Mouse (Mus musculus) limb, embryonic 13.5 days (tissue): ENCODE measurements around the gene Ngdn. TPM values are rescaled to one million over a fixed set of nuclear protein-coding genes. Genes with fewer than 3 reads are reported as not detected.
"Not testable (repeated sequence)": the region's sequence is repeated elsewhere in the genome, so short reads cannot be mapped to it uniquely, and the experiment has no call there.

ENCODE experiments used
- ATAC-seq: fragments of 200-750 bp; cut with Nextera tagmentation; 2 replicates; pipeline ENCODE4 v1.8.0; 2017; ENCODE audit warnings: low read depth, moderate number of reproducible peaks, moderate TSS enrichment; ENCODE audit not compliant: low FRiP score
- H3K27ac ChIP-seq: fragments of 300-500 bp; sonication (generic); 2 replicates; pipeline ENCODE4 v1.5.1; 2015; ENCODE audit warnings: inconsistent platforms, mild to moderate bottlenecking, moderate library complexity
- H3K27me3 ChIP-seq: fragments of 300-500 bp; sonication (generic); 2 replicates; pipeline ENCODE4 v1.6.1; 2015; ENCODE audit warnings: mild to moderate bottlenecking, inconsistent platforms
- H3K36me3 ChIP-seq: fragments of 300-500 bp; sonication (generic); 2 replicates; pipeline ENCODE4 v1.6.1; 2015; ENCODE audit warnings: inconsistent platforms, mild to moderate bottlenecking, moderate library complexity
- H3K4me1 ChIP-seq: fragments of 300-500 bp; sonication (generic); 2 replicates; pipeline ENCODE4 v1.6.1; 2015; ENCODE audit warnings: inconsistent platforms
- H3K4me2 ChIP-seq: fragments of 300-500 bp; sonication (generic); replicated peaks from 2 replicates; pipeline ENCODE4 v1.6.1; 2015; ENCODE audit warnings: inconsistent platforms, mild to moderate bottlenecking, moderate library complexity
- H3K4me3 ChIP-seq: fragments of 300-500 bp; sonication (generic); 2 replicates; pipeline ENCODE4 v1.5.1; 2015; ENCODE audit warnings: moderate library complexity, mild to moderate bottlenecking, inconsistent platforms
- H3K9ac ChIP-seq: fragments of 300-500 bp; sonication (generic); 2 replicates; pipeline ENCODE4 v1.6.1; 2015; ENCODE audit warnings: mild to moderate bottlenecking, inconsistent platforms
- H3K9me3 ChIP-seq: fragments of 300-500 bp; sonication (generic); 2 replicates; pipeline ENCODE4 v1.6.1; 2016; ENCODE audit warnings: inconsistent platforms
- WGBS: fragments of 180-500 bp; shearing (Covaris S2); methylation state at CpG from one replicate; pipeline ENCODE4 v1.1.7; 2015; 5-methylcytosine and 5-hydroxymethylcytosine counted together
- polyA plus RNA-seq: library from polyadenylated mRNA; unstranded; fragments of >200 nt; fragmentation: Nextera tagmentation; extraction: Ambion mirVana; gene quantifications from 2 replicates; pipeline ENCODE4 v1.2.1, GENCODE M21; 2015

Gene Ngdn
- polyA plus RNA-seq, 1 experiment from 2014 or later, result 88.1 TPM

GRCm38 (mm10) chr14:55015767-55016111 lies 485 bp downstream of the Ngdn start:
- H3K27me3 ChIP-seq, result no peaks in the 10 kb centered on the region
- no peaks in the 10 kb centered on the region for H3K9me3 ChIP-seq
- H3K4me3 ChIP-seq, result peak overlapping the region; percentile 82
- peak overlapping the region; percentile 81 for H3K9ac ChIP-seq
- H3K4me2 ChIP-seq, result peak overlapping the region; percentile 71
- no peak for ATAC-seq
- peaks cover 25% of the 10 kb centered on the region for H3K36me3 ChIP-seq
- peaks cover 11% of the 10 kb centered on the region for H3K4me1 ChIP-seq
- under 1% methylated on average over 17 of the region's 17 CpGs for WGBS
- H3K27ac ChIP-seq, result peak overlapping the region; percentile 65; the same call in 1 of the 2 replicates

DNA sequence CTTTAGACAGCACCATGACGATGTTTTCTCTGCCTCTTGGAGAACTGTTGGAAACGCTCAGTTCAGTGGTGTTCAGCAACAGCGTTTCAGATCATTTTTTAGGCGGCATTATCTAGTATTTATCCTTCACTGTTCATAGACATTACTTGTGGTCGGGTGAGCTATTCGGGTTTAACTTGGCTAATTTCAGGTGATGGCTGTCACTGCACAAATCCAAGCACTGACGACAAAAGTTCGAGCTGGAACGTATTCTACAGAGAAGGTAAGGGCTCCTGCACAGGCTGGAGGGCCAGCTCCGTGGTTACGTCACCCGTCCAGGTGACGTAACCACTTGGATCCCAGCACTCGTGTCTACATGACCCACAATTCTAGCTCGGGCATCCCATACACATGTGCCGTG lies 1.6 kb downstream of the Ngdn start:
- ATAC-seq, result no peak
- WGBS, result 92% methylated on average over 16 of the region's 16 CpGs
- no peak overlapping the region for H3K27ac ChIP-seq

DNA sequence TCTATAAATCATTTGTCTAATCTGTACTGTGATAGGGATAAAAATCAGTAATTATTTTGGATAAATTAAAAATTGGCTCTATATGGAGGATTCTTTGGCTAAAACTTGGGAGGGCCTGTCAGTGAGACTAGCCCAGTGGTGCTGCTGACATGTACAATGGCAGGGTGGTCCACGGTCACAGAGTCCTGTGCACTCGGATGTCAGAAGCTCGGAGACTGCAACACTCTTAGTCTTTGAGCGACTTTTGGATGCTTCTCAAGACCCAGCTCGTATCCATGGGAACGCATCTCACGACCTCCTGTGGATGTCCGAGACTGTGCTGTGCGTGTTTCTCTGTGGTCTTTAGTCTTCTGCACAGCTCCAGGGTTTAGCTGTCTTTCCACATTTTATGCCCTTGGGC lies 5.1 kb downstream of the Ngdn start:
- Histone ChIP-seq H3K27me3 (no peaks in the 10 kb centered on the region), H3K4me2 (no peak overlapping the region), H3K9me3 (no peaks in the 10 kb centered on the region), H3K4me3 (no peak overlapping the region), H3K36me3 (peaks cover 69% of the 10 kb centered on the region), H3K9ac (no peak overlapping the region), H3K27ac (no peak overlapping the region), H3K4me1 (peaks cover 11% of the 10 kb centered on the region)
- ATAC-seq, result no peak
- WGBS, result 91% methylated on average over 9 of the region's 9 CpGs

More for the DNA sequence above, 1.6 kb downstream of the Ngdn start:
- Histone ChIP-seq H3K9ac (no peak overlapping the region), H3K36me3 (peaks cover 36% of the 10 kb centered on the region), H3K4me2 (no peak overlapping the region), H3K27me3 (no peaks in the 10 kb centered on the region), H3K9me3 (no peaks in the 10 kb centered on the region), H3K4me1 (peaks cover 11% of the 10 kb centered on the region), H3K4me3 (no peak overlapping the region)

DNA sequence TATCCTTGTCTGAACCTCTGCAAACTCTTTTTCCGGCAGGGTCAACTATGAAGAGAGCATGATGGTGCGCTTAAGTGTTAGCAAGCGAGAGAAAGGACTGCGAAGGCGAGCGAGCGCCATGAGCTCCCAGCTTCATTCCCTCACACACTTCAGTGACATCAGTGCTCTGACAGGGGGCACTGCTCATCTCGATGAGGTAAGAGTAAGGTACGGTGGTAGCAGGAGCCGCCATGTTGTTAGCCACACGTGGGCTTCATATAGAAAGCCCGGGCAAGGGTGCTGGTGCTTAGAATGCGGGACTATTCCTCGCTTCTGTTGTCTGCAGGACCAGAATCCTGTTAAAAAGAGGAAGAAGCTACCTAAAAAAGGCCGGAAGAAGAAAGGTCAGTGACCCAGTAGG lies 7.8 kb downstream of the Ngdn start:
- Histone ChIP-seq H3K4me2 (no peak overlapping the region), H3K9me3 (no peaks in the 10 kb centered on the region), H3K27me3 (no peaks in the 10 kb centered on the region), H3K36me3 (peaks cover 63% of the 10 kb centered on the region), H3K9ac (no peak overlapping the region), H3K4me1 (peaks cover 8% of the 10 kb centered on the region), H3K27ac (no peak overlapping the region), H3K4me3 (no peak overlapping the region)
- 94% methylated on average over 15 of the region's 15 CpGs for WGBS
- no peak for ATAC-seq

- no peaks in the 10 kb centered on the region for H3K27me3 ChIP-seq
- ATAC-seq, result no peak
- WGBS, result 60% methylated on average over 7 of the region's 7 CpGs
- H3K36me3 ChIP-seq, result peaks cover 59% of the 10 kb centered on the region
- no peak overlapping the region for H3K4me3 ChIP-seq
- H3K4me2 ChIP-seq, result no peak overlapping the region
- H3K9ac ChIP-seq, result no peak overlapping the region
- no peak overlapping the region for H3K27ac ChIP-seq
- no peaks in the 10 kb centered on the region for H3K9me3 ChIP-seq
- peaks cover 20% of the 10 kb centered on the region for H3K4me1 ChIP-seq
Observed at GRCm38 (mm10) chr14:55024236-55024635, 9.0 kb downstream of the Ngdn start.

DNA sequence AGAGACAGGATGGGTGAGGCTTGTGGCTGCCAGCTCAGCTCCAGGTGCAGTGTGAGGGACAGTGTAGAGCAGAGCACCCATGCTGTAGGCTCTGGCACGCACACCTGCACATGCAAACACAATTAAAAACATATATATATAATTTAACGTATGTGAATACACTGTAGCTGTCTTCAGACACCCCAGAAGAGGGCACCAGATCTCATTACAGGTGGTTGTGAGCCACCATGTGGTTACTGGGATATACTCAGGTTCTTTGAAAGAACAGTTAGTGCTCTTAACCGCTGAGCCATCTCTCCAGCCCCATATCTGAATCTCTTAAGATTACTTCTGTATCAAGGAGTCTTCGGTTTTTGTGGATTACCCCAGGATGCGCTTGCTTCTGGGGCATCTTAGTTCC lies 10.3 kb downstream of the Ngdn start:
- no peak overlapping the region for H3K27ac ChIP-seq
- H3K9ac ChIP-seq, result no peak overlapping the region
- H3K4me3 ChIP-seq, result no peak overlapping the region
- no peaks in the 10 kb centered on the region for H3K9me3 ChIP-seq
- 74% methylated on average over 5 of the region's 5 CpGs for WGBS
- peaks cover 20% of the 10 kb centered on the region for H3K4me1 ChIP-seq
- H3K27me3 ChIP-seq, result no peaks in the 10 kb centered on the region
- H3K4me2 ChIP-seq, result no peak overlapping the region
- ATAC-seq, result no peak
- peaks cover 52% of the 10 kb centered on the region for H3K36me3 ChIP-seq

- no peak overlapping the region for H3K9ac ChIP-seq
- peaks cover 20% of the 10 kb centered on the region for H3K4me1 ChIP-seq
- H3K36me3 ChIP-seq, result peaks cover 35% of the 10 kb centered on the region
- H3K27me3 ChIP-seq, result no peaks in the 10 kb centered on the region
- H3K4me2 ChIP-seq, result no peak overlapping the region
- no peaks in the 10 kb centered on the region for H3K9me3 ChIP-seq
- no peak overlapping the region for H3K4me3 ChIP-seq
- no peak for ATAC-seq
- 24% methylated on average over 5 of the region's 5 CpGs for WGBS
- no peak overlapping the region for H3K27ac ChIP-seq
Observed at GRCm38 (mm10) chr14:55027251-55027650, 12.0 kb downstream of the Ngdn start.

GRCm38 (mm10) chr14:55027653-55028052 lies 12.4 kb downstream of the Ngdn start:
- 30% methylated on average over 6 of the region's 6 CpGs for WGBS
- H3K36me3 ChIP-seq, result peaks cover 31% of the 10 kb centered on the region
- no peaks in the 10 kb centered on the region for H3K9me3 ChIP-seq
- no peaks in the 10 kb centered on the region for H3K27me3 ChIP-seq
- no peak overlapping the region for H3K9ac ChIP-seq
- no peak overlapping the region for H3K4me3 ChIP-seq
- H3K4me2 ChIP-seq, result no peak overlapping the region
- H3K27ac ChIP-seq, result no peak overlapping the region
- peaks cover 20% of the 10 kb centered on the region for H3K4me1 ChIP-seq
- ATAC-seq, result no peak

DNA sequence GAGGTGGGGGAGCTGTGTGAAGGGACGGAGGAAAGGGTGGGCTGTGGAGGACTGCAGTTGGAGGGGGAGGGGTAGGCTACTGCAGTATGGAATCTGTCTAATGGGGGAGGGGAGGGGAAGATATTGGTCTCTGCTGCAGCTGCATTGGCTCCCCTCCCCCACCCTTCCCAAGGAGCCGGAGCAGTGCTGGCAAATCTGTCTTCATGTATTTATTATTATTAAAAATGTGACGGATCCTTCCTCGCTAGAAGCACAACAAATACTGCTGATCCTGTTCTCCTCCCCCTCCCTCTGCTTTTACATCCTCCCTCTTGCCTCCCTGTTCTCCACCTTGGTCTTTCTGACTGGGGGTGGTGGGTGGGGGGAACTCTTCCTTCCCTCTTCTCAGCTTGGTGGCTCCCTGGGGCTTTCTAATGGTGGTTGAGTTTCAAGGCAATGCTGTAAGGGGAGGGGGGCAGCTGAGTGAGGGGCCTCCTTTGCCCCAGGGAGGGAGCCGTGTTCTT lies 13.1 kb downstream of the Ngdn start:
- Histone ChIP-seq H3K36me3 (peaks cover 24% of the 10 kb centered on the region), H3K9ac (0 out of 2 replicates have a peak overlapping the region, but pooled peaks have one; percentile 4), H3K4me3 (no peak overlapping the region), H3K4me2 (peak overlapping the region; percentile 41), H3K27ac (no peak overlapping the region), H3K9me3 (no peaks in the 10 kb centered on the region), H3K4me1 (peaks cover 20% of the 10 kb centered on the region), H3K27me3 (no peaks in the 10 kb centered on the region)
- no peak; the same call in 1 of the 2 replicates for ATAC-seq
- WGBS, result 11% methylated on average over 5 of the region's 5 CpGs

DNA sequence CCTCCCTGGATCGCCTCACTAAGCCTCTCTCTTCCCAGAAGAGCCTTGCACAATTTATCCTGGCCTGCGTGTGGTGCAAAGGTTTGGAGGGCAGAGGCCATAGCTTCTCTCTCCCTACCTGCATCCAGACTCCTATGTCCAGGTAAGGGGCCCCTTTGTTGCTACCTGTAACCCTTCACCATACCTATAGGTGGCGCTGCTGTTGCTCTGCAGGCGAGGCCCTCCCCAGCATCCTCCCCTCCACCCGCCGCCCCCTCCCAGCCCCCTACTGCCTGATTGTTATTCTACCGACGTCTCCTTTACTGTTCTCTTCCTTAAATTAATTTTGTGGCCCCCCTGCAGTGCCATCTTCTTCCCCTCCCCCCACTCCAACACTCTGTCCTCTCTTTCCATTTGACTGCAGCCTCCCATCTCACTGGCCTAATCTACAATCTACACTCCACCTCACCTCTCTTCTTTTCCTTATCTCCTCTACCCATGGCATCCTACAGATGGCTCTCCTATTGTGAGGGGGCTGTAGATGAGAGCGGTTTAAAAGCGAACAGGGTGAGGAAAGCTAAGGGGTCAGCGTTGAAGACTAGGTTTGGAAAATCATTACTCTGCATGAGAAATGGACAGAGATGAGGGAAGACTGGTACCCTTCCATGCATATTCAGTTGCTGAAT lies 13.9 kb downstream of the Ngdn start:
- Histone ChIP-seq H3K9ac (no peak overlapping the region), H3K4me2 (peak overlapping the region; percentile 41; the same call in 1 of the 2 replicates), H3K4me3 (no peak overlapping the region), H3K36me3 (peaks cover 18% of the 10 kb centered on the region), H3K27ac (no peak overlapping the region), H3K27me3 (no peaks in the 10 kb centered on the region), H3K9me3 (no peaks in the 10 kb centered on the region), H3K4me1 (peaks cover 20% of the 10 kb centered on the region)
- ATAC-seq, result no peak
- 11% methylated on average over 11 of the region's 11 CpGs for WGBS

DNA sequence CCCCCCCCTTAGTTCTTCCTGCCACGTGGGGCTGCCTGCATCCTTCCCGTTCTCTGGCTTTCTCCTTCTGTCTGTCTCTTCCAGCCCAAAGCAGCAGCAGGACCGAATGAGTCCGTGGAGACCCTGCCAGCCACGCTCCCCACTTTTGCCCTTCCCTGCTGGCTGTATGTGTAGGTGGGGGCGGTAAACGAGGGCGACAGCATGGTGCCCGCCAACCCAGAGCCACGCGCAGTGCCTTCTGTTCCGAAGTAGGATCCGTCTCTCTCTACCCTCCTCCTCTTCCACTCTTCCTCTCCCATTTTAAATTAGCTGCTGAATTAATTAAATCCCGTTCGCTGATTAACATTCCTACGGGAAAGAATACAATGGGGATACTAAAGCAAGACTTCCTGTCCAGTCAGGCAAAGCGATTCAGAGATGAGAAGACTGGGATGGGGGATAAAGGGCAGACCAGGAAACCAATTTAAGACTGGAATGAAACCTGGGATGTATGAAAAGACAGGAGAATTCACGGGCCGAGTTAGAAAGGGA lies 17.5 kb downstream of the Ngdn start:
- Histone ChIP-seq H3K27me3 (no peaks in the 10 kb centered on the region), H3K4me2 (no peak overlapping the region), H3K9me3 (no peaks in the 10 kb centered on the region), H3K4me1 (peaks cover 15% of the 10 kb centered on the region), H3K4me3 (no peak overlapping the region), H3K27ac (no peak overlapping the region), H3K36me3 (no peaks in the 10 kb centered on the region), H3K9ac (no peak overlapping the region)
- no peak for ATAC-seq
- WGBS, result 58% methylated on average over 19 of the region's 19 CpGs

GRCm38 (mm10) chr14:55043694-55044093 lies 28.4 kb downstream of the Ngdn start:
- H3K27ac ChIP-seq, H3K27me3 ChIP-seq, H3K36me3 ChIP-seq, ATAC-seq, H3K4me3 ChIP-seq, H3K4me1 ChIP-seq, H3K4me2 ChIP-seq, H3K9ac ChIP-seq, H3K9me3 ChIP-seq: not testable (repeated sequence)
- WGBS, result 92% methylated on average over 1 of the region's 2 CpGs
